In genomic region chr8:126516620-126517577, GRCm38 (mm10) we compare ENCODE assay signal across 8 mouse cellular contexts. TPM values are rescaled to one million over a fixed set of nuclear protein-coding genes. Genes with fewer than 3 reads are reported as not detected.
A peak's percentile ranks its signal among the peaks of the same experiment; 100 is the strongest.
DNase-seq lines count a peak whose midpoint lies in the region; ATAC-seq lines count a peak whose summit lies in the region.

No protein-coding gene starts in this region.

- H3K27me3 ChIP-seq in lung, embryonic 15.5 days, result no peaks in the 10 kb centered on the region

- H3K9me3 ChIP-seq in lung, embryonic 15.5 days, result no peaks in the 10 kb centered on the region

- peak overlapping the region; percentile 23; the same call in 1 of the 2 replicates for H3K9ac ChIP-seq in lung, embryonic 15.5 days

- H3K4me2 ChIP-seq in lung, embryonic 15.5 days, result peak overlapping the region; percentile 63

- peak overlapping the region; percentile 87 for H3K27ac ChIP-seq in lung, embryonic 15.5 days

- peak overlapping the region; percentile 19 for H3K4me3 ChIP-seq in lung, embryonic 15.5 days

- peak; percentile 96 for ATAC-seq in frontal cortex, adult (ENCODE audit: low TSS enrichment)
- ATAC-seq in lung, embryonic 15.5 days (ENCODE audit: borderline replicate concordance, extremely low read depth, low FRiP score, low TSS enrichment), result peak; percentile 83; the same call in 1 of the 2 replicates

- WGBS in lung, embryonic 15.5 days, result 9% methylated on average over 27 of the region's 27 CpGs

- peak; percentile 93 for DNase-seq in Muller cell, postnatal 12 days (ENCODE audit: inconsistent ontology term)
- DNase-seq in cerebellum, adult 9-11 months, result peak; percentile 96
- peak; percentile 99 for DNase-seq in heart, postnatal 4 days
- peak; percentile 97 for DNase-seq in layer of hippocampus, adult 9-11 months
- DNase-seq in ovary, adult 18-20 months (ENCODE audit: low spot score), result peak; percentile 94
- DNase-seq in urinary bladder, adult 2 months (ENCODE audit: low spot score), result peak; percentile 75

- no peaks in the 10 kb centered on the region for H3K36me3 ChIP-seq in lung, embryonic 15.5 days

- H3K4me1 ChIP-seq in lung, embryonic 15.5 days, result peaks cover 29% of the 10 kb centered on the region

RNA-seq across cellular contexts. Expression of gene Tarbp1, which starts 42.0 kb away (rescaled TPM):
- total RNA-seq in heart, postnatal 4 days (2021), result 1 to 10 TPM; 5.0 to 5.9 TPM
- polyA plus RNA-seq in lung, embryonic 15.5 days (2015; fragmentation: Nextera tagmentation; extraction: Ambion mirVana), result 2.7 and 3.0 TPM in 2 replicates
- polyA plus RNA-seq in urinary bladder, adult 2 months (2012; rRNA removed), result 3.5 and 3.9 TPM in 2 replicates

Comparison
In these comparisons a context has a peak if more than half of its experiments do, and no peak if none do; other contexts are left out.
1. Peak in every context shown above with its lines: DNase-seq, ATAC-seq, H3K4me3 ChIP-seq and H3K27ac ChIP-seq.